Mouse (Mus musculus) MEL (cell line): ENCODE measurements at regions not wholly inside any gene's neighbourhood (a gene's known extent, or its start where the extent isn't known, plus 50 kb on each side); places are given as distances from the start of the nearest gene placed in this dataset.

Experiments used
- DNase-seq: peaks from one replicate; pipeline ENCODE4 v3.0.0; 2011; ENCODE audit warnings: low read depth, low spot score
- H3K27ac ChIP-seq: 2 replicates; pipeline ENCODE4 v1.5.1; 2012; ENCODE audit warnings: low read depth, mild to moderate bottlenecking, control low read depth, low read length, moderate library complexity; ENCODE audit not compliant: control insufficient read depth
- H3K27me3 ChIP-seq, 2 experiments: fragments of 150-350 bp in 1 of 2; sonication (generic) in 1 of 2; 2 replicates each; pipeline ENCODE4 v1.6.1; 2012; ENCODE audit warnings: low read length in 2 of 2, mild to moderate bottlenecking in 2 of 2, improper control_type of control experiment in 1 of 2, moderate library complexity in 1 of 2; ENCODE audit not compliant: insufficient read depth in 2 of 2, control insufficient read depth in 1 of 2
- H3K36me3 ChIP-seq, 2 experiments: 2 replicates each; pipeline ENCODE4 v1.6.1; 2012 to 2014; ENCODE audit warnings: low read length in 2 of 2, improper control_type of control experiment in 1 of 2, inconsistent platforms in 1 of 2, mild to moderate bottlenecking in 1 of 2; ENCODE audit not compliant: insufficient read depth in 2 of 2, control insufficient read depth in 1 of 2
- H3K4me1 ChIP-seq, 2 experiments: fragments of 150-350 bp in 1 of 2; sonication (generic) in 1 of 2; 2 replicates each; pipeline ENCODE4 v1.6.1; 2012; ENCODE audit warnings: low read length in 2 of 2, improper control_type of control experiment in 1 of 2, mild to moderate bottlenecking in 1 of 2; ENCODE audit not compliant: insufficient read depth in 2 of 2, control insufficient read depth in 1 of 2
- H3K4me3 ChIP-seq, 2 experiments: fragments of 150-350 bp in 1 of 2; sonication (generic) in 1 of 2; 2 replicates each; pipeline ENCODE4 v1.5.1; 2012; ENCODE audit warnings: low read depth in 2 of 2, low read length in 2 of 2, mild to moderate bottlenecking in 2 of 2, moderate library complexity in 2 of 2, control low read depth in 1 of 2, improper control_type of control experiment in 1 of 2; ENCODE audit not compliant: control insufficient read depth in 1 of 2, insufficient read depth in 1 of 2
- H3K79me2 ChIP-seq: 2 replicates; pipeline ENCODE4 v1.6.1; 2012; ENCODE audit warnings: mild to moderate bottlenecking, low read length, moderate library complexity; ENCODE audit not compliant: control insufficient read depth, poor library complexity, insufficient read depth
- H3K9ac ChIP-seq: 2 replicates; pipeline ENCODE4 v1.6.1; 2012; ENCODE audit warnings: low read depth, mild to moderate bottlenecking, control low read depth, low read length, moderate library complexity; ENCODE audit not compliant: control insufficient read depth, poor library complexity, severe bottlenecking
- H3K9me3 ChIP-seq: fragments of 150-350 bp; sonication (generic); replicated peaks from 2 replicates; pipeline ENCODE4 v1.6.1; 2012; ENCODE audit warnings: mild to moderate bottlenecking, low read length, improper control_type of control experiment, moderate library complexity; ENCODE audit not compliant: insufficient read depth
- BHLHE40 ChIP-seq: IDR thresholded peaks from 2 replicates; pipeline ENCODE4 v1.6.1; 2012; ENCODE audit warnings: low read depth, mild to moderate bottlenecking, inconsistent platforms, low read length, improper control_type of control experiment, borderline replicate concordance
- CHD2 ChIP-seq: IDR thresholded peaks from 2 replicates; pipeline ENCODE4 v1.6.1; 2011; ENCODE audit warnings: low read length, improper control_type of control experiment
- GABPA ChIP-seq: IDR thresholded peaks from 2 replicates; pipeline ENCODE4 v1.6.1; 2012; ENCODE audit warnings: low read depth, mild to moderate bottlenecking, inconsistent platforms, low read length, improper control_type of control experiment, moderate library complexity
- GATA1 ChIP-seq: IDR thresholded peaks from 2 replicates; pipeline ENCODE4 v1.6.1; 2011; ENCODE audit warnings: low read depth, low read length, improper control_type of control experiment
- MAFK ChIP-seq: IDR thresholded peaks from 2 replicates; pipeline ENCODE4 v1.6.1; 2011; ENCODE audit warnings: low read depth, mild to moderate bottlenecking, low read length, improper control_type of control experiment, borderline replicate concordance
- MEF2A ChIP-seq: IDR thresholded peaks from 2 replicates; pipeline ENCODE4 v1.6.1; 2014; ENCODE audit warnings: low read depth, mild to moderate bottlenecking, inconsistent platforms, low read length, improper control_type of control experiment; ENCODE audit not compliant: poor library complexity, insufficient replicate concordance, severe bottlenecking; ENCODE audit errors: extremely low read depth
- MYB ChIP-seq: IDR thresholded peaks from 2 replicates; pipeline ENCODE4 v1.6.1; 2011; ENCODE audit warnings: mild to moderate bottlenecking, low read depth, low read length, improper control_type of control experiment
- POLR2AphosphoS5 ChIP-seq: IDR thresholded peaks from 2 replicates; pipeline ENCODE4 v1.6.1; 2012; ENCODE audit warnings: low read depth, borderline replicate concordance, mild to moderate bottlenecking, inconsistent platforms, low read length, moderate library complexity, mixed read lengths
- RAD21 ChIP-seq: IDR thresholded peaks from 2 replicates; pipeline ENCODE4 v1.6.1; 2011; ENCODE audit warnings: mild to moderate bottlenecking, low read depth, low read length, improper control_type of control experiment
- SIN3A ChIP-seq: IDR thresholded peaks from 2 replicates; pipeline ENCODE4 v1.6.1; 2012; ENCODE audit warnings: low read length, improper control_type of control experiment, inconsistent platforms
- SMC3 ChIP-seq: IDR thresholded peaks from 2 replicates; pipeline ENCODE4 v1.6.1; 2011; ENCODE audit warnings: low read depth, low read length, improper control_type of control experiment
- TAL1 ChIP-seq: IDR thresholded peaks from 2 replicates; pipeline ENCODE4 v1.6.1; 2012; ENCODE audit warnings: mild to moderate bottlenecking, inconsistent platforms, low read length, moderate library complexity, mixed read lengths
- TBP ChIP-seq: IDR thresholded peaks from 2 replicates; pipeline ENCODE4 v1.8.0; 2011; ENCODE audit warnings: low read depth, low read length, improper control_type of control experiment
- USF2 ChIP-seq, 2 experiments: IDR thresholded peaks; 2 replicates each; pipeline ENCODE4 v1.6.1; 2011 to 2012; ENCODE audit warnings: improper control_type of control experiment in 2 of 2, low read length in 2 of 2, borderline replicate concordance in 1 of 2, inconsistent platforms in 1 of 2, low read depth in 1 of 2, mild to moderate bottlenecking in 1 of 2; ENCODE audit not compliant: insufficient read depth in 1 of 2
- ZKSCAN1 ChIP-seq: IDR thresholded peaks from 2 replicates; pipeline ENCODE4 v1.6.1; 2012; ENCODE audit warnings: low read depth, mild to moderate bottlenecking, inconsistent platforms, low read length, improper control_type of control experiment, moderate library complexity
- ZMIZ1 ChIP-seq: IDR thresholded peaks from 2 replicates; pipeline ENCODE4 v1.6.1; 2012; ENCODE audit warnings: low read depth, mild to moderate bottlenecking, inconsistent platforms, low read length, improper control_type of control experiment, moderate library complexity
- ZNF384 ChIP-seq: IDR thresholded peaks from 2 replicates; pipeline ENCODE4 v1.6.1; 2012; ENCODE audit warnings: low read depth, mild to moderate bottlenecking, inconsistent platforms, low read length, improper control_type of control experiment

- Histone ChIP-seq H3K27me3 (no peaks in the 10 kb centered on the region), H3K27ac (no peak overlapping the region), H3K4me3 (no peak overlapping the region), H3K79me2 (no peaks in the 10 kb centered on the region), H3K4me1 (no peaks in the 10 kb centered on the region), H3K9me3 (no peaks in the 10 kb centered on the region), H3K9ac (no peak overlapping the region), H3K36me3 (no peaks in the 10 kb centered on the region)
- TF ChIP-seq RAD21 (no peak), ZKSCAN1 (no peak), SIN3A (no peak), ZMIZ1 (no peak), BHLHE40 (no peak), TBP (no peak), CHD2 (no peak), MEF2A (no peak), MAFK (no peak), SMC3 (no peak), TAL1 (no peak), POLR2AphosphoS5 (no peak), USF2 (IDR thresholded peaks at IDR 0.05; ENCODE audit: borderline replicate concordance in 1 of 2, insufficient read depth in 1 of 2, low read depth in 1 of 2, low read length in 2 of 2) (no peak), GATA1 (no peak), ZNF384 (no peak), MYB (no peak), GABPA (no peak)
- no peak for DNase-seq
Observed at GRCm38 (mm10) chr5:129449931-129450573, 51.0 kb upstream of the Sfswap start.
